Mouse (Mus musculus) myocyte (in vitro differentiated cells): ENCODE data around the gene Gm13199. TPM values are rescaled to one million over a fixed set of nuclear protein-coding genes. Genes with fewer than 3 reads are reported as not detected.

Experiments used
- H3K27me3 ChIP-seq: one replicate; pipeline ENCODE4 v1.6.1; 2011; ENCODE audit not compliant: control insufficient read depth, insufficient read depth, insufficient read length
- H3K36me3 ChIP-seq: one replicate; pipeline ENCODE4 v1.6.1; 2011; ENCODE audit not compliant: control insufficient read depth, insufficient read depth
- H3K4me2 ChIP-seq: one replicate; pipeline ENCODE4 v1.6.1; 2011; ENCODE audit warnings: low read depth, control low read depth
- H3K4me3 ChIP-seq: one replicate; pipeline ENCODE4 v1.5.1; 2011; ENCODE audit warnings: mild to moderate bottlenecking, control low read depth, moderate library complexity
- H3K79me2 ChIP-seq: one replicate; pipeline ENCODE4 v1.6.1; 2011; ENCODE audit not compliant: control insufficient read depth, insufficient read depth
- H3ac ChIP-seq: one replicate; pipeline ENCODE4 v1.6.1; 2011; ENCODE audit not compliant: control insufficient read depth, insufficient read length
- CEBPB ChIP-seq: IDR thresholded peaks from 2 replicates; pipeline ENCODE4 v1.6.1; 2011; ENCODE audit warnings: mild to moderate bottlenecking, moderate library complexity; ENCODE audit not compliant: poor library complexity, insufficient read depth, severe bottlenecking
- E2F4 ChIP-seq: IDR thresholded peaks from one replicate; pipeline ENCODE4 v1.6.1; 2011; ENCODE audit warnings: mild to moderate bottlenecking, control low read depth, moderate library complexity; ENCODE audit not compliant: insufficient read depth
- MAX ChIP-seq: IDR thresholded peaks from one replicate; pipeline ENCODE4 v1.6.1; 2011; ENCODE audit warnings: low read depth, mild to moderate bottlenecking, control low read depth
- MYOD1 ChIP-seq, 3 experiments: IDR thresholded peaks; one replicate each; pipeline ENCODE4 v1.6.1; 2011; ENCODE audit warnings: control low read depth in 2 of 3, low read depth in 2 of 3, mild to moderate bottlenecking in 2 of 3, moderate library complexity in 1 of 3; ENCODE audit not compliant: insufficient read length in 2 of 3, control insufficient read depth in 1 of 3
- MYOG ChIP-seq, 3 experiments: IDR thresholded peaks; one replicate each; pipeline ENCODE4 v1.6.1; 2011; ENCODE audit warnings: control low read depth in 2 of 3, low read depth in 2 of 3, mild to moderate bottlenecking in 2 of 3; ENCODE audit not compliant: insufficient read length in 2 of 3, control insufficient read depth in 1 of 3, insufficient read depth in 1 of 3
- POLR2A ChIP-seq: IDR thresholded peaks from one replicate; pipeline ENCODE4 v1.6.1; 2011; ENCODE audit warnings: low read depth, mild to moderate bottlenecking, control low read depth, moderate library complexity; ENCODE audit not compliant: insufficient read length
- POLR2AphosphoS2 ChIP-seq: IDR thresholded peaks from one replicate; pipeline ENCODE4 v1.6.1; 2011; ENCODE audit warnings: low read depth, control low read depth; ENCODE audit not compliant: insufficient read length
- REST ChIP-seq: IDR thresholded peaks from one replicate; pipeline ENCODE4 v1.6.1; 2011; ENCODE audit warnings: mild to moderate bottlenecking, control low read depth, moderate library complexity; ENCODE audit not compliant: insufficient read depth, insufficient read length
- SRF ChIP-seq: IDR thresholded peaks from one replicate; pipeline ENCODE4 v1.6.1; 2011; ENCODE audit warnings: low read depth; ENCODE audit not compliant: control insufficient read depth, insufficient read length
- TCF12 ChIP-seq: IDR thresholded peaks from one replicate; pipeline ENCODE4 v1.6.1; 2011; ENCODE audit warnings: mild to moderate bottlenecking, control low read depth; ENCODE audit not compliant: poor library complexity, insufficient read depth, severe bottlenecking
- TCF3 ChIP-seq: IDR thresholded peaks from one replicate; pipeline ENCODE4 v1.6.1; 2011; ENCODE audit warnings: low read depth, control low read depth; ENCODE audit not compliant: insufficient read length
- USF1 ChIP-seq: IDR thresholded peaks from one replicate; pipeline ENCODE4 v1.6.1; 2011; ENCODE audit warnings: low read depth, mild to moderate bottlenecking, control low read depth, moderate library complexity
- polyA plus RNA-seq: library from polyadenylated mRNA; unstranded; fragments of >200 nt; fragmentation: generic; extraction: Trizol; gene quantifications from one replicate; pipeline ENCODE4 v1.2.1, GENCODE M21; 2012; ENCODE audit warnings: missing spikeins

The Gm13199 gene
- polyA plus RNA-seq: 0.24 TPM

DNA sequence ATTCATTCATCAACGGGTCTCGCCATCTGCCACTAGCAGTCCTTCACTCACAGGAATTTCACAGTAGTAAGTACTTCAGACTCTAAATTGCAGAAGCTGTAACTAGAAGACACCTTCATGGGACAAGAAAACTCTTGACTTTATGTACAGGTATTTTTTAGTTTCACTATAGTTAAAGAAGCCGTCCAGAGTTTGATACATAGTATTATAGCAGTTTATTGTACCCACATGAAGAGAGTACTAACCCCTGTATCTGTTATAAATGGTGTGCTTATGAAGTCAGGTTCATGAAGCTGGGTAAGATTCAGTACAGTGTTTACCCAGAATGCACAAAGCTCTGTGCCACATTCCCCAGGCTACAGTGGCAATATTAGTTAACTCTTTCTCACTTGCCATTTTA lies at the start of gene Gm13199:
TSS of gene Gm13199 (minus strand) at position 101 of the 400 bp plus-strand sequence.
- no peak for TF ChIP-seq TCF12
- TF ChIP-seq SRF: no peak
- TF ChIP-seq MYOD1 (IDR thresholded peaks at IDR 0.05; ENCODE audit: control insufficient read depth in 1 of 3, insufficient read length in 2 of 3, low read depth in 2 of 3): no peak
- TF ChIP-seq REST: no peak
- TF ChIP-seq CEBPB: no peak
- no peak for TF ChIP-seq POLR2AphosphoS2
- TF ChIP-seq POLR2A: no peak
- TF ChIP-seq MYOG (IDR thresholded peaks at IDR 0.05; ENCODE audit: control insufficient read depth in 1 of 3, insufficient read depth in 1 of 3, insufficient read length in 2 of 3, low read depth in 2 of 3): no peak
- no peak for TF ChIP-seq E2F4
- Histone ChIP-seq H3K4me2 (no peak within 1 kb of the TSS), H3K27me3 (no peaks in the 10 kb centered on the region), H3K79me2 (no peaks in the 10 kb centered on the region), H3K36me3 (peaks cover 38% of the 10 kb centered on the region), H3ac (no peak within 1 kb of the TSS), H3K4me3 (no peak within 1 kb of the TSS)

DNA sequence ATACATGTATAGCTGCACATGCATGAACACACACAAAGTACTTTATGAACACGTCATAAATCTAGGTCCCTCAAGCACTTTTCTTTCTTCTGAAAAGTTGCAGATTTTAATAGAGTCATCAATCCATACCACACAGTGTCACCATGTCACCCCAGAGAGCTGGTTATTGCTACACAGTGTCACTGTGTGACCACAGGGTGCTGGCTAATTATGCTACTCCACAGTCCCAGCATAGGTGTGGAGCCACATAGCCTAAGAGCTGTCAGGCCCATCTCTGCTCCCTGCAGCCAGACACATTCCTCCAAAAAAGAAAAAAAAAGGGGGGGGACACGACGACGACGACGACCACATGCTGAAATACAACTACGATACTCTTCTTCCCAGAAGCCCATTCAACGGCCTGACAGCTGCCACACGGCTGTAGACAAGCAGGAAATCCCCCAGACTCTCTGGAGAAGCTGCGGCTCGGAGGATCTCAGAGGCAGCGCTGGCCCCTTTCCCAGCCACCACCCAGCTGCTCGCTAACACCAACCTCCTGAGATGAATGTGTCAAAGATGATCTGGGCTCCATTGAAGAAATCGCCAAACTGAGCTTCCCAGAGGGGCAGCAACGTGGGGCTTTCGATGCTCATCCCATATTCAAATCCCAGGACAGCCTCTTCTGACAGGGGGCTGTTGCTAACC lies 48.7 kb upstream of the Gm13199 start:
- no peak overlapping the region for H3K4me2 ChIP-seq
- TF ChIP-seq TCF12: no peak
- peak in 1 of 3 experiments; percentile 2 for TF ChIP-seq MYOD1 (IDR thresholded peaks at IDR 0.05; ENCODE audit: control insufficient read depth in 1 of 3, insufficient read length in 2 of 3, low read depth in 2 of 3)
- no peak overlapping the region for H3K4me3 ChIP-seq
- no peaks in the 10 kb centered on the region for H3K79me2 ChIP-seq
- no peaks in the 10 kb centered on the region for H3K27me3 ChIP-seq
- H3ac ChIP-seq: no peak overlapping the region
- no peaks in the 10 kb centered on the region for H3K36me3 ChIP-seq

DNA sequence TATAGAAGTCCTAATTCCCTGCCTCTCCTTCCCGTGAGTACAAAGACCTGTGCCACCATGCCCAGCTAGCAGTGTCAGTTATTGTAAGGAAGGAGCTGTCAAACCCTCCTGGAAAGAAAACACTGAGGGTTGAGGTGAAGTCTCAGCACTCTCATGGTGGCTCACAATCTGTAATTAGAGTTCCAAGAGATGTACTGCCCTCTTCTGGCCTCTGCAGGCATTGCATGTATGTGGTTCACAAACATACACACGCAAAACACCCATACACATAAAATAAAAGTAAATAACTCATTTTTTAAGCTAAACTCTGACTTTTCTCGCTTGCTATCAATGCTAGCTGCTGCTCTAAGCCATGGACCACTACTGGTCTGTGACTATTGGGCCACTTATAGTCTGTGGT lies 43.9 kb upstream of the Gm13199 start:
- Histone ChIP-seq H3K4me2 (peak overlapping the region; percentile 24), H3K79me2 (no peaks in the 10 kb centered on the region), H3K4me3 (no peak overlapping the region), H3K27me3 (no peaks in the 10 kb centered on the region), H3K36me3 (no peaks in the 10 kb centered on the region), H3ac (no peak overlapping the region)
- TF ChIP-seq USF1 (no peak), TCF3 (no peak), POLR2AphosphoS2 (no peak), E2F4 (no peak), MAX (no peak), MYOD1 (IDR thresholded peaks at IDR 0.05; ENCODE audit: control insufficient read depth in 1 of 3, insufficient read length in 2 of 3, low read depth in 2 of 3) (no peak), MYOG (IDR thresholded peaks at IDR 0.05; ENCODE audit: control insufficient read depth in 1 of 3, insufficient read depth in 1 of 3, insufficient read length in 2 of 3, low read depth in 2 of 3) (no peak)

DNA sequence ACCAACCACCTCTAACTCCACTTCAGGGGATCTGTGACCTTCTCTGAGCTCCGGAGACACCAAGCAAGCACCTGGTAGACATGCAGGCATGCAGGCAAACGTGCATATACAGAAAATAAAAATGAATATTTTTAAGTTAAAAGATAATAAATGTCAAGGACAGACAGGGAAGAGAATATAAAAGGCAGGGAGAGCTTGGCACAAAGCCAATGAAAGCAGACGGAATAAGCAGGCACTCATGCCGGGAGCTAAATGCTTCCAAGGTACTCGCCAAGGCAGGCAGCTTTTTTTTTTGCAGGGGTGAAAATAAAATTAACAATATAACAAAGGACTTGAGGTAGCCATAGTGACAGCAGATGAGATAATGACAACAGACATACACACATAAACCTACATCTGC lies 43.4 kb upstream of the Gm13199 start:
- Histone ChIP-seq H3ac (no peak overlapping the region), H3K4me3 (no peak overlapping the region), H3K27me3 (no peaks in the 10 kb centered on the region), H3K36me3 (no peaks in the 10 kb centered on the region), H3K4me2 (peak overlapping the region; percentile 24), H3K79me2 (no peaks in the 10 kb centered on the region)
- TF ChIP-seq POLR2AphosphoS2 (no peak), MYOG (IDR thresholded peaks at IDR 0.05; ENCODE audit: control insufficient read depth in 1 of 3, insufficient read depth in 1 of 3, insufficient read length in 2 of 3, low read depth in 2 of 3) (no peak), E2F4 (no peak), USF1 (no peak), SRF (no peak), TCF3 (no peak), TCF12 (no peak), POLR2A (no peak), REST (no peak), MAX (no peak)

DNA sequence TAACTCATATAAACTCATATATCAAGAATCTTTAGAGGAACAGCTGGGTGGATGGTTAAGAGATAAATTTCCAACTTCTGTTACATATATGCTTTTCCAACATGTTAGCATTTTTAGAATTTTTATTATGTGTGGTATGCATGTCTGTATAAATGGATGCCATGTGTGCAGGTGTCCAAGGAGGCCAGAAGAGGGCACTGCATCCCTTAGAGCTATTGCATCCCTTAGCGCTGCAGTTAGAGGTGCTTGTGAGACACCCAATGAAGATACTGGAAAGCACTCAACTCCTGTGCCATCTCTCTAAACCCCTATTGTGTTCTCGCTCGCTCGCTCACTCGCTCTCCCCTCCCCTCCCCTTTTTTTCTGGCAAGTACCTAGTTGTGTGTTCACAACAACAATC lies 37.4 kb upstream of the Gm13199 start:
- H3K79me2 ChIP-seq: no peaks in the 10 kb centered on the region

More for the DNA sequence above, 37.4 kb upstream of the Gm13199 start:
- TF ChIP-seq POLR2A (no peak), TCF12 (no peak), TCF3 (no peak), SRF (no peak), CEBPB (no peak), MYOD1 (IDR thresholded peaks at IDR 0.05; ENCODE audit: control insufficient read depth in 1 of 3, insufficient read length in 2 of 3, low read depth in 2 of 3) (no peak), MAX (no peak), REST (no peak), USF1 (no peak), MYOG (IDR thresholded peaks at IDR 0.05; ENCODE audit: control insufficient read depth in 1 of 3, insufficient read depth in 1 of 3, insufficient read length in 2 of 3, low read depth in 2 of 3) (no peak), POLR2AphosphoS2 (no peak), E2F4 (no peak)
- Histone ChIP-seq H3ac (no peak overlapping the region), H3K4me3 (no peak overlapping the region), H3K36me3 (no peaks in the 10 kb centered on the region), H3K4me2 (no peak overlapping the region), H3K27me3 (peaks cover 6% of the 10 kb centered on the region)
